Mouse (Mus musculus): ENCODE results near the gene Mapk13. TPM values are rescaled to one million over a fixed set of nuclear protein-coding genes. Genes with fewer than 3 reads are reported as not detected.

The Mapk13 gene
- polyA plus RNA-seq, 1 experiment from 2014 or later = 211 TPM

DNA sequence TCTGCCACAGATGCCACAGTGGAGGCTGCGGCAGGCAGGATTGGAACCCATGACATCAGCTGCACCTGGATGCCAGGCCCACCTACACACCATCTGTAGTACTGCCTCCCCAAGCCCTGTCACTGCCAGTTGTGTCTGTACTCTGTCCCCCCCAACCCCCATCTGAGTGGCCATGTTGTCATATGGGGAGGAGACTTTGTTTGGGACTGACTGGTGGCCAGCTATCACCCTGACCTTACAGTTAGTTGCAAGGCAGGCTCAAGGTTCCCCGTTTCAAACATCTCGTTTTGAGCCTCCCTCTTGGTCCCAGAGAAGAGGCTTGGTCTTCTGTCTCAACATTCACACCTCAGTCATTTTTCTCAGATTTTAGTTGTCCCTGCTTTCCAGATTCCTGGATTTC lies 10.6 kb downstream of the Mapk13 start:
- no peaks in the 10 kb centered on the region for H3K27me3 ChIP-seq (ENCODE audit: control insufficient read depth, insufficient read depth, low read length)
- WGBS = 92% methylated on average over 3 of the region's 3 CpGs
- H3K27ac ChIP-seq (replicated peaks) = no peak overlapping the region
- H3K4me3 ChIP-seq (ENCODE audit: low read depth, low read length) = no peak overlapping the region
- no peak for ATAC-seq (ENCODE audit: low FRiP score, low TSS enrichment)
- H3K36me3 ChIP-seq (ENCODE audit: control insufficient read depth, insufficient read depth, low read length) = peaks cover 2% of the 10 kb centered on the region; the same call in 1 of the 2 replicates
- no peaks in the 10 kb centered on the region for H3K9me3 ChIP-seq (ENCODE audit: control insufficient read depth, low read length)
- H3K4me2 ChIP-seq (replicated peaks; ENCODE audit: low read depth) = no peak overlapping the region
- H3K4me1 ChIP-seq (replicated peaks; ENCODE audit: control insufficient read depth, insufficient read depth) = no peaks in the 10 kb centered on the region
- DNase-seq (ENCODE audit: low spot score) = no peak
- H3K9ac ChIP-seq (ENCODE audit: low read length) = no peak overlapping the region
- no peak for TF ChIP-seq CTCF (IDR thresholded peaks at IDR 0.05; ENCODE audit: low read depth)
- TF ChIP-seq EP300 (optimal IDR thresholded peaks at IDR 0.05) = no peak

GRCm38 (mm10) chr17:28780836-28781235 lies 11.7 kb downstream of the Mapk13 start:
- H3K4me3 ChIP-seq (ENCODE audit: low read depth, low read length) = no peak overlapping the region
- TF ChIP-seq CTCF (IDR thresholded peaks at IDR 0.05; ENCODE audit: low read depth) = no peak
- no peak for TF ChIP-seq EP300 (optimal IDR thresholded peaks at IDR 0.05)
- H3K9ac ChIP-seq (ENCODE audit: low read length) = 0 out of 2 replicates have a peak overlapping the region, but pooled peaks have one; percentile 13
- no peaks in the 10 kb centered on the region for H3K4me1 ChIP-seq (replicated peaks; ENCODE audit: control insufficient read depth, insufficient read depth)
- WGBS = 72% methylated on average over 3 of the region's 3 CpGs
- H3K9me3 ChIP-seq (ENCODE audit: control insufficient read depth, low read length) = no peaks in the 10 kb centered on the region
- 0 out of 2 replicates have a peak, but pooled peaks have one; percentile 21 for ATAC-seq (ENCODE audit: low FRiP score, low TSS enrichment)
- no peaks in the 10 kb centered on the region for H3K27me3 ChIP-seq (ENCODE audit: control insufficient read depth, insufficient read depth, low read length)
- no peak overlapping the region for H3K4me2 ChIP-seq (replicated peaks; ENCODE audit: low read depth)
- H3K27ac ChIP-seq (replicated peaks) = no peak overlapping the region
- DNase-seq (ENCODE audit: low spot score) = no peak
- peaks cover 2% of the 10 kb centered on the region; the same call in 1 of the 2 replicates for H3K36me3 ChIP-seq (ENCODE audit: control insufficient read depth, insufficient read depth, low read length)

- TF ChIP-seq CTCF (IDR thresholded peaks at IDR 0.05; ENCODE audit: low read depth) (no peak), EP300 (optimal IDR thresholded peaks at IDR 0.05) (no peak)
- no peak overlapping the region for H3K4me2 ChIP-seq (replicated peaks; ENCODE audit: low read depth)
- peaks cover 2% of the 10 kb centered on the region; the same call in 1 of the 2 replicates for H3K36me3 ChIP-seq (ENCODE audit: control insufficient read depth, insufficient read depth, low read length)
- no peak overlapping the region for H3K4me3 ChIP-seq (ENCODE audit: low read depth, low read length)
- no peaks in the 10 kb centered on the region for H3K27me3 ChIP-seq (ENCODE audit: control insufficient read depth, insufficient read depth, low read length)
- H3K4me1 ChIP-seq (replicated peaks; ENCODE audit: control insufficient read depth, insufficient read depth) = no peaks in the 10 kb centered on the region
- H3K9me3 ChIP-seq (ENCODE audit: control insufficient read depth, low read length) = no peaks in the 10 kb centered on the region
- no peak overlapping the region for H3K27ac ChIP-seq (replicated peaks)
- peak; percentile 14; the same call in 1 of the 2 replicates for ATAC-seq (ENCODE audit: low FRiP score, low TSS enrichment)
- H3K9ac ChIP-seq (ENCODE audit: low read length) = 0 out of 2 replicates have a peak overlapping the region, but pooled peaks have one; percentile 13
- DNase-seq (ENCODE audit: low spot score) = no peak
- 41% methylated on average over 9 of the region's 9 CpGs for WGBS
These were observed 12.4 kb downstream of the Mapk13 start for GRCm38 (mm10) chr17:28781290-28782045.

DNA sequence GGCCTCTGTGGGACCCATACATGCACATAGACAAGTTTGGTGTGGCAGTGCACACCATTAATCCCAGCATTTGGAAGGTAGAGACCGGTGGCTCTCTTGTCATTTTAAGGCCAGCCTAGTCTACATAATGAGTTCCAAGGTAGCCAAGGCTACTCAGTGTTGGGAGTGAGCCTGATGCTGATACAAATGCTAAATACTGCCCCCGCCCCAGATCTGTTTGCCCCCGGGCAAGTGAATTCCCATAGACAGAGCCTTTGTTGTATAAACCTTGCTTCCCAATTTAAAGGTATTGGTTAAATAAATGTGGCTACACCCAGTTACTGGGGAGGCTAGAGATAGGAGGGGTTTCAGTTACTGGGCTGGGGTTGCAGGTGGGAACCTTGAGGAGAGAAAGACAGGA lies 15.9 kb downstream of the Mapk13 start:
- H3K36me3 ChIP-seq (ENCODE audit: control insufficient read depth, insufficient read depth, low read length) = no peaks in the 10 kb centered on the region
- no peaks in the 10 kb centered on the region for H3K27me3 ChIP-seq (ENCODE audit: control insufficient read depth, insufficient read depth, low read length)
- H3K9me3 ChIP-seq (ENCODE audit: control insufficient read depth, low read length) = no peaks in the 10 kb centered on the region
- no peak overlapping the region for H3K27ac ChIP-seq (replicated peaks)
- no peaks in the 10 kb centered on the region for H3K4me1 ChIP-seq (replicated peaks; ENCODE audit: control insufficient read depth, insufficient read depth)
- ATAC-seq (ENCODE audit: low FRiP score, low TSS enrichment) = no peak
- H3K4me2 ChIP-seq (replicated peaks; ENCODE audit: low read depth) = no peak overlapping the region
- no peak for TF ChIP-seq CTCF (IDR thresholded peaks at IDR 0.05; ENCODE audit: low read depth)
- H3K4me3 ChIP-seq (ENCODE audit: low read depth, low read length) = no peak overlapping the region
- WGBS = 87% methylated on average over 3 of the region's 3 CpGs
- no peak for DNase-seq (ENCODE audit: low spot score)
- H3K9ac ChIP-seq (ENCODE audit: low read length) = no peak overlapping the region

GRCm38 (mm10) chr17:28787507-28787906 lies 18.4 kb downstream of the Mapk13 start:
- Histone ChIP-seq H3K9ac (ENCODE audit: low read length) (no peak overlapping the region), H3K4me2 (replicated peaks; ENCODE audit: low read depth) (no peak overlapping the region), H3K4me1 (replicated peaks; ENCODE audit: control insufficient read depth, insufficient read depth) (no peaks in the 10 kb centered on the region), H3K36me3 (ENCODE audit: control insufficient read depth, insufficient read depth, low read length) (no peaks in the 10 kb centered on the region), H3K9me3 (ENCODE audit: control insufficient read depth, low read length) (no peaks in the 10 kb centered on the region), H3K4me3 (ENCODE audit: low read depth, low read length) (no peak overlapping the region), H3K27ac (replicated peaks) (no peak overlapping the region), H3K27me3 (ENCODE audit: control insufficient read depth, insufficient read depth, low read length) (no peaks in the 10 kb centered on the region)
- DNase-seq (ENCODE audit: low spot score) (no peak), ATAC-seq (ENCODE audit: low FRiP score, low TSS enrichment) (no peak)
- TF ChIP-seq CTCF (IDR thresholded peaks at IDR 0.05; ENCODE audit: low read depth) (no peak), EP300 (optimal IDR thresholded peaks at IDR 0.05) (no peak)
- 94% methylated on average over 12 of the region's 12 CpGs for WGBS

- no peak overlapping the region for H3K4me2 ChIP-seq (replicated peaks; ENCODE audit: low read depth)
- WGBS = 90% methylated on average over 4 of the region's 4 CpGs
- no peak for DNase-seq (ENCODE audit: low spot score)
- H3K9me3 ChIP-seq (ENCODE audit: control insufficient read depth, low read length) = no peaks in the 10 kb centered on the region
- no peak overlapping the region for H3K27ac ChIP-seq (replicated peaks)
- no peak overlapping the region for H3K9ac ChIP-seq (ENCODE audit: low read length)
- no peak overlapping the region for H3K4me3 ChIP-seq (ENCODE audit: low read depth, low read length)
- H3K36me3 ChIP-seq (ENCODE audit: control insufficient read depth, insufficient read depth, low read length) = no peaks in the 10 kb centered on the region
- TF ChIP-seq CTCF (IDR thresholded peaks at IDR 0.05; ENCODE audit: low read depth) (no peak), EP300 (optimal IDR thresholded peaks at IDR 0.05) (no peak)
- H3K27me3 ChIP-seq (ENCODE audit: control insufficient read depth, insufficient read depth, low read length) = no peaks in the 10 kb centered on the region
- peaks cover 3% of the 10 kb centered on the region; the same call in 1 of the 2 replicates for H3K4me1 ChIP-seq (replicated peaks; ENCODE audit: control insufficient read depth, insufficient read depth)
- ATAC-seq (ENCODE audit: low FRiP score, low TSS enrichment) = no peak
These were observed 27.9 kb downstream of the Mapk13 start for GRCm38 (mm10) chr17:28797031-28797430.
